Mouse (Mus musculus): ENCODE results near the gene Acvr2a.

Gene Acvr2a

GRCm38 (mm10) chr2:48868199-48868913 lies 54.4 kb downstream of the Acvr2a start:
- DNase-seq (ENCODE audit: low spot score in 2 of 2): no peak

DNA sequence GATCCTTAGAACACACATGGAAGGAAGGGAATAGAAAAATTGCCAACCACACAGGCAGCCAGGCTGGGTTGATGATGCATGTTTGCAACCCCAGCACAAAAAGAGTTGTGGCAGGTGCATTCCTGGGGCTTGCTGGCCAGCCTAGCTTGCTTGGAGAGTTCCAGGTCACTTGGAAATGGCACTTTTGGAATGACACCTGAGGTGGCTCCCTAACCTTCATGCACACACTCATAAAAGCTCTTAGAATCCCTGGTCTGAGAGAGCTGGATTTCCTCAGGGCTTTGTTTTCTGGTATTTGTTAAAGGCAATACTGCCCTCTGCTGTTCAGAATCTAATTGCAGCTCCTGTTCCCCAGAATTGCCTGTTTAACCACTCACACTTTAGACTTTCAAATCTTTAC lies 72.0 kb downstream of the Acvr2a start:
- DNase-seq (ENCODE audit: low spot score in 2 of 2): peak; percentile 26 to 42

DNA sequence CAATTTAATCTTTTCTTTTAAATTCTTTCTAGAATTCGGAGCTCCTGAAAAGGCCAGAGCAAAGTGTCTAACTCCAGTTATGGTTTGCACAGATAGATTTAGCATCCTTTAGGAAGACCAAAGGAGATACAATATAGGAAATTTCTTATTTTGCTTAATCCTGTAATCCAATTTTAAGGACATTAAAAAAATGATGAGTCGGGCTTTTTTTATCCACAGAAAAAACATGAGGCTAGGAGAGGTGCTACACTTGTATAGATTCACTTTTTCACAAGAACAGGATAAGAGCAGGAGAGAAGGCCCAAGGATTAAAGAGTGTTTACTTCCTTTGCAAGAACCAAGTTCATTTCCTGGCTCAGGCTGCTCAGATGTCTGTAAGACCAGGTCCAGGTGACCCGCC lies 81.3 kb downstream of the Acvr2a start:
- no peak for DNase-seq (ENCODE audit: low spot score in 2 of 2)

DNA sequence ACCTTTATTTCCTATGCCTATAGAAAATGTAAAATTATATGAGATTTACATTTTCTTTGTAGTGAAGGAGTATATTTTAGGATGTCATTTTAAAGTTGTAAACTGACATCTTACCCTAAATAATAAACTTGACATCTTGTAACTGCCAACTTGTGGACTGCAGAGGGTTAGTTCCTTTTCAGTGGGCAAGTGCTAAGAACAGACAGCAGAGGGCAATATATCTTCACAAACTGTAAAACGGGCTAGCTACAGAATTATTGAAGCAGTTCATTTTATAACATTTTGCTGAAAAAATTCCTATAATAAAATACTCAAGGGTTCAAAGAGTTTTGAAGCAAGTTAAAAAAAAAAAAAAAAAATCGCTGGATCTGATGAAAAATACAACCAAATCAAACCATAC lies 95.0 kb downstream of the Acvr2a start:
- no peak for DNase-seq (ENCODE audit: low spot score in 2 of 2)

- no peak for DNase-seq (ENCODE audit: low spot score in 2 of 2)
Measured at GRCm38 (mm10) chr2:48914185-48914584, 100.3 kb downstream of the Acvr2a start.

DNA sequence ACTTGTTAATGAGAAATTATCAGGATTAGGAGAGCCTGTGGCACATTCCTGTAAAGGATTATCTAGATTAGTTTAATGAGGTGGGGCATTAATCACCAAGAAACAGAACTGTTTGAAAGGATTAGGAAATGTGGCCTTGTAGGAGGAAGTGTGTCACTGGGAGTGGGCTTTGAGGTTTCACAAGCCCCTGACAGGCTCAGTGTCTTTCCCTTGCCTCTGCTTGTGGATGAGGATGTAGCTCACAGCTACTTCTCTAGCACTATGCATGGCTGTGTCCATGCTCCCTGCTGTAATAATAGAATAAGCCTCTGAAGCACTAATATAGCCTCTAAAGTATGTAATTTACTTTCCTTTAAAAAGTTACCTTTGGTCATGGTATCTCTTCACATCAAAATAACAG lies 101.9 kb downstream of the Acvr2a start:
- no peak for DNase-seq (ENCODE audit: low spot score in 2 of 2)

- no peak for DNase-seq (ENCODE audit: low spot score in 2 of 2)
Measured at GRCm38 (mm10) chr2:48935058-48935457, 121.1 kb downstream of the Acvr2a start.

GRCm38 (mm10) chr2:48947761-48948160 lies 133.9 kb downstream of the Acvr2a start:
- no peak for DNase-seq (ENCODE audit: low spot score in 2 of 2)

DNA sequence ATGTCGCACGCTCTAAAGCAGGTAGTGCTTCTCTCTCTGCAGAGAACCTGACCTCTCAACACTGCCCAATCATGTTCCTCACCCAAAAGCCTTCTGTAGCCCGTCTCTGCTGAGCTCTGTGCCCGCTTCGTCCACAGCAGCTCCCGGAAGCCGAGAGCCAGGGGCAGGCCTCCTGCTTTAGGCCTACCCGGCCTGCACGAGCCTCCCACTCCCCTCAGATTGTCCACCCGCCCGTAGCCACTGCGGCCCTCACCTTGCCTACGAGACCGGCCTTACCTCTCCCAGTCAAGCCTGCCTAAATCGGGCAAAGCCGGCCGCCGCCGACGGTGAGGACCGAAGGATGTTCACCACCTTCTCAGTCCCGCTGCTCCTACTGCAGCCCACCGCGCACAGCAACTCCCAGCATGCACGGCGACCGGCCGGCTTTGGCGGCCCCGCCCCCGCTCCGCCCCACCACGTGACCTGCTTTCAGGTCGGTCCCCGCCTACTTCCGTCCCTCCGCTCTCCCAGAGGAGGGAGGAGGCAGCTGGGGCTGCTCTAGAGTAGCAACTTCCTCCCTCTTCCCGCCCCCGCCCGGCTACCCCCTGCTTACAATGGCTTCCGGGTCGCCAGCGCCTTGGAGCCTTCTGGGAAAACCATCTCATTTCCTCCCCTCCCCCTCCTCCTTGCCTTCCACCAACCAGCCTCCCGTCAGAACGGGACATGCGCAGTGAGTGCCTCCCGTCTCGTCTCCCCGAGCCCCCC lies 135.1 kb downstream of the Acvr2a start, which contains the start of gene Mbd5:
Gene Mbd5, plus strand, starts transcription at position 668 of the 744 bp plus-strand sequence.
- DNase-seq (ENCODE audit: low spot score in 2 of 2): peak; percentile 99

DNA sequence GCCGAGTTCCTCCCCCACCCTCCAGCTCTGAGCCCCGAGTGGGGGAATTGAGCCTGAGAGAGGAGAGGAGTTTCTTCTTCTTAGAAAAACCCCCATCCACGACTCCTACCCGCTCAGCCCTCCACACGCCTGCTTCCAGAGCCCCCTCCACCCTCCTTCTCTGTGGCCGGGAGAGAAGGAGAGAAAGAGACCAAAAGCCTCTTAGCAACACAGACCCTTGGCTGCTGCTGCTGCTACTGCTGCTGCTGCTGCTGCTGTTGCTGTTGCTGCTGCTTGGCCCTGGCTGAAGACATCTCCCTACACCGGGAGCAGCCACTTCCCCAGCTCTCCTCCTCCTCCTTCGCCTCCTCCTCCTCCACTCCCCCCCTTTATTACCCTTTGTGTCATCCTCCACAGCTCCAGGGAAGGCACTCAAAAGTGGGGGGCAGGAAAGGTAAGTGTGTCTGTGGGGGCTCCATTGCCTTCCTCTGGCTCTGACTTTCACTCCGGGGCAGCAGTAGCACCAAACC lies 135.9 kb downstream of the Acvr2a start:
- DNase-seq (ENCODE audit: low spot score in 2 of 2): peak in 1 of 2 experiments; percentile 14

DNA sequence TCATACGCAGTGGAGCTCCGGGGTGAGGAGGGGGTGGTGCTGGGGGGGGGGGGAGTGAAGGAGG lies 136.2 kb downstream of the Acvr2a start, which contains the start of gene Orc4:
Gene Orc4, minus strand, starts transcription at position 26 of the 64 bp plus-strand sequence.
- no peak for DNase-seq (ENCODE audit: low spot score in 2 of 2)

DNA sequence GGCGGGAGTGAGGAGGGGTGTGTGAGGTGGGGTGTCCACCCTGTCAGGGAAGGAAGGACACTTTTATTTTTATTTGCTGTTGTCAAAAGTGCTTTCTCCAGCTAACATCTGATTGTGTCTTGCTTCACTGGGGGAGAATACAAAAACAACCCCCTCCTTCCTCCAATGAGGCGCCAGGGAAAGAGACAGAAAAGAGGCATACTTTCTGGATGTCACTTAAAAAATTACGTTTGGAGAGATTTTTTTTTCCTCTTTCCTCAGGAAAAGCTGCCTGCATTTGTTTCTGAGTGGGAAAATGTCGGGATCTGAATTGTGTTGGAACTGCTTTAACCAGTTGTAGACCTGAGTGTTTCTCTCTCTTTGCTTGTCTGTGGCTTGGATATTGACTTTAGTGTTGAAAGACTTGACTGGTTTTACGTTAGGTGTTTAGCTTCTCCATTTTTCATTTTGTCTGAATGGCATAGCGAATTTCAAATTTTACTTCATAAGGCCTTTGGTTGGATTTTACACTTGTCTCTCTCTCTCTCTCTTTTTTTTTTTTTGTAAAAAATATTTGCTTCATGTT lies 136.5 kb downstream of the Acvr2a start:
- no peak for DNase-seq (ENCODE audit: low spot score in 2 of 2)

Measured in natural killer cell, adult 2 months (primary cell).